Mouse (Mus musculus) adrenal gland, postnatal 36 days (tissue): ENCODE measurements around the gene Pnpo. TPM values are rescaled to one million over a fixed set of nuclear protein-coding genes. Genes with fewer than 3 reads are reported as not detected.
A peak's percentile ranks its signal among the peaks of the same experiment; 100 is the strongest.

Experiments used
- DNase-seq, 2 experiments: peaks; one replicate each; pipeline ENCODE4 v3.0.0; 2021; ENCODE audit warnings: mixed read lengths in 1 of 2
- long read RNA-seq, 2 experiments: library from polyadenylated mRNA; stranded (forward); transcript quantifications; one replicate each; pipeline ENCODE4 v2.0.0; 2021; ENCODE audit warnings: borderline sequencing depth in 2 of 2
- total RNA-seq, 2 experiments: library from RNA; stranded (reverse); gene quantifications; 2 replicates each; pipeline ENCODE4 v1.2.3; 2021

Pnpo gene
- 10 to 100 TPM; 29.6 to 34.2 TPM for total RNA-seq
- long read RNA-seq, experiment 1, transcript Pnpo-201 (7 exons, 1,994 nt) = major isoform, 50 of 61 reads
- long read RNA-seq, experiment 1, partial matches to known transcripts = 1 of 61 reads
- long read RNA-seq, experiment 1, other reads (novel, unspliced or antisense) = 10 of 61 reads
- long read RNA-seq, experiment 2, transcript Pnpo-201 (7 exons, 1,994 nt) = major isoform, 18 of 21 reads
- long read RNA-seq, experiment 2, partial matches to known transcripts = 0 of 21 reads
- long read RNA-seq, experiment 2, other reads (novel, unspliced or antisense) = 2 of 21 reads

DNA sequence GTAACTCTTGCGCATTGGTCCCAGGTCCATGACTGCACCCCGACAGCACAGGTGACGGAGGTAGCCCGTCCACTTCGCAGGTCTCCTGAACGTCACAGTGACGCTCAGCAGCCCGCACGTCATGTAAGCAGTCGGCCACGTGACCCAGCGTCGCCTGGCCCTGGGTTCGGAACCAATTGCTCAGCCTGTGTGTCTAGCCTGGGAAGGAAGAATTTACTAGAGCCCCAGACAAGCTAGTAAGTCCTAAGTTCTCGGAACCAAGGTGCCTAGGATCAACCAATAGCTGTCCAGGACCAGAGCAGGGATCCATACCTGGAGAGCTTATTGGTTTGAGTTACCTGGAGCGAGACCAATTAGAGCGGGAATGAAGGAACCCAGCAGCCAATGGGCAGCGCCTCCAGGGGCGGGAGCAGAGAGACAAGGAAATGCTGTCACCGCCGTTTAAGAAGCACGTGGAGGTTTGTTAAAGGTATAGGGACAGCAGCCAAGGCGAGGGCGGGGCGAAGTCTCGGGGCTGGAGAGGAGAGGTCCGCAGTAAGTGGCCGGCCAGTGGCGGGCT, at the start of gene Pnpo:
TSS of gene Pnpo (minus strand) at position 241 of the 559 bp plus-strand sequence.
- DNase-seq = peak; percentile 94

DNA sequence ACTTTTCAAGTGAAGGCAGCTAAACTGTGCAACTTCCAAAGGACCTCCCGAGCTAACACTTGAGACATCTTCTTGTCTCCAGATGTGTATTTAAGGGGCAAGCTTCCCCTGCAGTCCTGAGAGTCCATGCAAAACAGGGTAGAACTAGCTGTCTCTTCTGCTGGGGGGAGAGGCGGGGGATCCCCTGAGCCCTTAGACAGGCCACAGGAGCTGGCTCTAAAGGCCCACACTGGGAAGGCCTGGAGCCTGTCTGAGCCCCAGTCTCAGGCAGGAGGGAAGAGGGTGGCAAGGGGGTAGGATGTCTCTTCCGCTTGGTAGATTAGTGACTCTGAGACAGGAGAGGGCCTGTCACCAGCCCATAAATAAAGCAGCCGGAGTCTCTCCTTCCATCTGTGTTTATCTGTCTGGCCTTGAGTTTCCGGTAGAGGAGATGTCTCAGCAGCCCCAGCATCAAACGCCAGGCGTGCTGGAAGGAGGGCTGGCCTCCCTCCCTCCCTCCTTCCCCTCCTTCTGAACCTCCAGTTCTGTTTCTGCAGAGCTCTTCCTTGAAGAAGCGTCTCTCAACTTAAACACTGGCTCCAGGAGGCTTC, 49.0 kb upstream of the Pnpo start:
- no peak for DNase-seq

- DNase-seq = no peak
Measured at GRCm38 (mm10) chr11:96991501-96991900, 47.7 kb upstream of the Pnpo start.

GRCm38 (mm10) chr11:96987873-96988655, 44.3 kb upstream of the Pnpo start:
- DNase-seq = no peak

GRCm38 (mm10) chr11:96986463-96986862, 42.7 kb upstream of the Pnpo start:
- no peak for DNase-seq

GRCm38 (mm10) chr11:96984903-96985302, 41.1 kb upstream of the Pnpo start:
- DNase-seq = no peak

GRCm38 (mm10) chr11:96982859-96983258, 39.1 kb upstream of the Pnpo start, which contains the start of gene Sp2:
TSS of gene Sp2 (minus strand) at chr11:96982959.
- no peak for DNase-seq

- DNase-seq = peak; percentile 83 to 86
Measured at GRCm38 (mm10) chr11:96982355-96982754, 38.6 kb upstream of the Pnpo start.

DNA sequence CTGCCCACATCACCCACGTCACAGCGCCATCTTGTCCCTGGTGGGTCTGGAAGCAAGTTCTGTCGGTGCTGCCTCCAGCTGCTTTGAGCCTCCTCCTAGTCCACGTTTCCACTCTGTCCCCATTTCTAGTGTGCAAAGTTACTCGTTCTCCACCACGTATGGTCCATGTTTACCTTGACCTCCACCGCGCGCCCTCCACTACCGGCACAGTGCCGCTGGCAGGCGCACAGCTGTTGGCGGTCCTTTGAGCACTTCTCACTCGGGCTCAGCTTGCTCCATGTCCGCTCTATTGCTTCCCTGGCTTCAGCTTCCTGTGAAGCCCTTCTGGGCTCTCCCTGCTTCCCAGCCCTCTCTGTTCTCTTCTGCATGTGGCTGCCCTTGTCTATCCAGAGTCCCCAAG, 37.7 kb upstream of the Pnpo start:
- DNase-seq = no peak

GRCm38 (mm10) chr11:96980021-96980420, 36.2 kb upstream of the Pnpo start:
- no peak for DNase-seq

DNA sequence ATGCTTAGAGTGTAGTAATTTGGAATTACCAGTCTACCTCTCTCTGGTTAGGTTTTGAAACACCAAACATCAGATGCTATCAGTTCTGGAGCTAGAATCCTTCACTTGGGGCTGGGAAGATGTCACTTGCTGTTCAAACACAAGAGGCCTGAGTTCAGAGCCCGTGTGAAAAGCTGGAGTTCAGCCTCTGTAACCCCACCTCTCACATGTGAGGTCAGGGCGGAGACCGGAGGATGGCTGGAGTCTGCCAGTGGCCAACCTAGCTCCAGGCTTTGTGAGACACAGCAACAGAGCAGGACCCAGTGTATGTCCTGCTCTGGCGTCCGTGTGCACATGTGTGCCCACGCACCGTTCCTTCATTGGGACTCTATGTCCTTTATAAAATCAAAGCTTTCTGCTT, 35.5 kb upstream of the Pnpo start:
- DNase-seq = no peak

- no peak for DNase-seq
Measured at GRCm38 (mm10) chr11:96978401-96979246, 34.8 kb upstream of the Pnpo start.

- DNase-seq = peak; percentile 97 to 98
Measured at GRCm38 (mm10) chr11:96977606-96978400, 34.0 kb upstream of the Pnpo start.

- peak; percentile 92 to 96 for DNase-seq
Measured at GRCm38 (mm10) chr11:96976911-96977591, 33.3 kb upstream of the Pnpo start.

GRCm38 (mm10) chr11:96976379-96976687, 32.5 kb upstream of the Pnpo start:
- no peak for DNase-seq

DNA sequence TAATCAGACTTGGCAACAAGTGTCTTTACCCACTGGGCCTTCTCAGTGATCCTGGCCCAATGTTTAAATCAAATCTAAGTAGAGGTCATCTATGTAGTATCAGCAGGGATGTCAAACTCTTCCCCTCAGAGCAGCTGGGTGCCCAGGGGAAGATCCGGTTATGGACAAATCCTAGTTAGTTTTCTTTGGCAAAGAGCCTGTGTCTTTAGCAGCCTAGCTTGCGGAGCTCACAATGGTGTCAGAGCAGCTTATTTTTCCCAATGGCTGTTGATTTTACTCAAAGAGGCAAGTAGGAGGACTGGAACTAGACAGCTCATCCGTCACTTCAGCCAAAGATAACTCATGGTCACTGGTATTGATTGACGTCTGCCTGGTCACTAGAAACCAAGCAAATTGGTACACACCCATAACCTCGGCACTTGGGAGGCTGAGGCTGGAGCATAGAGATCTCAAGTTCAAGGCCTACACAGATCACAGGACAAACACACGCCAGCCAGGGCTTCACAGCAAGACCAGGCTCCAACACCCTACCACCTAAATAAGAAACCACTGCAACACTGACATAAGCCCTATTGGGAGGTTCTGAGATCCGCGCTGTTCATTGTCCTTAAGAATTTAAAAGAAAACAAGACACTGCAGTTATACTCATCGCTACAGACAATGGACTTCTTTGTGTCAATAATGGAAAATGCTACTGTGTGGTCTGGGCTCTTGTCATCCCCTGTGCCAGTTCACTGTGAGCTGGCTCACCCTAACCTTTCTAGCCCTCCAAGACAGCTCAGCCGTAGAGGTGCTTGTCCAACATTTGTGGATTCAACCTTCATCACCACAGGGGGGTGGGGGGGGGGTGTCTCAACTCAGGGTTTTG, 32.0 kb upstream of the Pnpo start:
- no peak for DNase-seq

DNA sequence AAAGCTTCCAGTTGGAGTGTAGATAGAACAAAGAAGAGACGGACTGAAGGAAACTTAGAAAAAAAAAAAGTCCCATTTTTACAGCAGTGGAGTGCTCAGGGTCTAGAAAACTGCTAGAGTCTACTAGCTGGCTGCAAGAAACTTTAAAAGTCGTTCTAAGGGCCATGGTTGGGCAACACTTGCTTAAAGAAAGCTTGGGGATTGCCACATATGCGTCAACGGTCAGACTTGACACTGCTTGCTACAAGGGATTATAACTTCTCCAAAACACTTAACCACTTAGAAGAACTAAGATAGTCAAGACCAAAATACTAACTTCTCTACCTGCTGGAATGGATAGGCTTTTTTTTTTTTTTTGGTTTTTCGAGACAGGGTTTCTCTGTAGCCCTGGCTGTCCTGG, 31.0 kb upstream of the Pnpo start:
- DNase-seq = no peak

DNA sequence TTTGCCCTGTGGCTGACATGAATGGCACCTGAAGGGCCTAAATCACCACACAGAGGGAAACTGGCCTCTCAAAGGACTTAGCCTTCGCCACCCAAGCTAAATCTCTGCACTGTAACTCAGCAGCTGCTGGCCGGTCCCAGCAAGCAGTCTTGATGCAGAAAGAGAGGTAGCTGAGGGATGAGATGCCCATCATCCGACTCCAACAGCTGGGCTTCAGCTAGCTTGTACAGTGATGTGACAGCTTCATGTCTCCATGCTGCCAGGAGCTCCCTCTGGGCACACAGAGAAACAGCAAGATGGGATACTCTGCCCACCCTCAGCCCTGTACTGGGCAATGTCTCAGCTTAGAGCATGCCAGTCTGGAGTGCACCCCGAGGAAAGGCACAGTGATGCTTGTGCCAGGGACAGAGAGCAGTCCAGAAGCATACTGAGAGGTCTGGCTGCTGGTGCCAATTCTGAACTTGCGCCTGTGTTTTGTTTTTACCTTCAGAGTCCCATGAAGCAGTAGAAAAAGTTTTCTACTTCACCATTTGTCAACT, 29.7 kb upstream of the Pnpo start:
- DNase-seq = no peak

DNA sequence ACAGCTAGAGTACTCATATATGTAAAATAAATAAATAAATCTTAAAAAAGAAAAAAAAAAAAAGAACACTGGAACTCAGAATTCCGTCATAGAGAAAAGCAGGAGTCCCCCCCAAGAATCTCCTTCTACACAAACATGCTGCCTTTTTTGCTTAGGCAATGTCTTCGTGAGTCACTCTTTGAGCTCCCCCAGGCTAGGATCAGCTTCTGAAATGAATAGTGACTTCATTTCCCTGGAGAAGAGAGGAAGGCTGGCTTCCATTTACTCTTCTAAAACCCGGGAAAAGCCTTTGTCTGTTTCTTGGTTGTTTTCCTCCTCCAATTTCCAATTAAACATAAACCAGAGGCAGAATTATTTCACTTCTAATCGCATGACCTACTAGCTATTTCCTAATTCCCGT, 29.1 kb upstream of the Pnpo start:
- DNase-seq = no peak
